Mouse (Mus musculus): Measurements from ENCODE around the gene Arrdc5. TPM values are rescaled to one million over a fixed set of nuclear protein-coding genes. Genes with fewer than 3 reads are reported as not detected.
A peak's percentile ranks its signal among the peaks of the same experiment; 100 is the strongest.

The Arrdc5 gene
- polyA plus RNA-seq, 1 experiment: not detected

GRCm38 (mm10) chr17:56338909-56339308 is 38.8 kb upstream of the Arrdc5 start:
- no peak for TF ChIP-seq CEBPB (IDR thresholded peaks at IDR 0.05; ENCODE audit: low read depth)
- TF ChIP-seq MAX (IDR thresholded peaks at IDR 0.05): no peak
- TF ChIP-seq CTCF (IDR thresholded peaks at IDR 0.05; ENCODE audit: control insufficient read depth, insufficient read depth, insufficient read length): peak; percentile 2
- no peak for TF ChIP-seq USF1 (IDR thresholded peaks at IDR 0.05; ENCODE audit: low read depth)
- no peak for TF ChIP-seq FOSL1 (IDR thresholded peaks at IDR 0.05; ENCODE audit: insufficient read depth, low read length, poor library complexity, severe bottlenecking)
- Histone ChIP-seq H3K36me3 (ENCODE audit: control insufficient read depth, insufficient read depth) (no peaks in the 10 kb centered on the region), H3K79me3 (ENCODE audit: low read depth) (no peaks in the 10 kb centered on the region), H3K27me3 (ENCODE audit: control insufficient read depth, insufficient read depth, insufficient read length) (no peaks in the 10 kb centered on the region), H3ac (ENCODE audit: control insufficient read depth, insufficient read length, low read depth) (no peak overlapping the region), H3K4me3 (ENCODE audit: insufficient read depth, poor library complexity, severe bottlenecking) (no peak overlapping the region), H3K79me2 (ENCODE audit: control insufficient read depth, insufficient read depth) (no peaks in the 10 kb centered on the region)

GRCm38 (mm10) chr17:56337791-56338190 is 37.7 kb upstream of the Arrdc5 start:
- Histone ChIP-seq H3K79me3 (ENCODE audit: low read depth) (no peaks in the 10 kb centered on the region), H3K36me3 (ENCODE audit: control insufficient read depth, insufficient read depth) (no peaks in the 10 kb centered on the region), H3ac (ENCODE audit: control insufficient read depth, insufficient read length, low read depth) (no peak overlapping the region), H3K4me3 (ENCODE audit: insufficient read depth, poor library complexity, severe bottlenecking) (no peak overlapping the region), H3K79me2 (ENCODE audit: control insufficient read depth, insufficient read depth) (peaks cover 3% of the 10 kb centered on the region), H3K27me3 (ENCODE audit: control insufficient read depth, insufficient read depth, insufficient read length) (no peaks in the 10 kb centered on the region)
- TF ChIP-seq MYOD1 (IDR thresholded peaks at IDR 0.05; ENCODE audit: control insufficient read depth, insufficient read length, low read depth): no peak
- no peak for TF ChIP-seq MYOG (IDR thresholded peaks at IDR 0.05; ENCODE audit: control insufficient read depth, extremely low read depth, insufficient read length)
- no peak for TF ChIP-seq FOSL1 (IDR thresholded peaks at IDR 0.05; ENCODE audit: insufficient read depth, low read length, poor library complexity, severe bottlenecking)
- no peak for TF ChIP-seq CEBPB (IDR thresholded peaks at IDR 0.05; ENCODE audit: low read depth)
- TF ChIP-seq CTCF (IDR thresholded peaks at IDR 0.05; ENCODE audit: control insufficient read depth, insufficient read depth, insufficient read length): no peak
- no peak for TF ChIP-seq USF1 (IDR thresholded peaks at IDR 0.05; ENCODE audit: low read depth)
- no peak for TF ChIP-seq MAX (IDR thresholded peaks at IDR 0.05)

DNA sequence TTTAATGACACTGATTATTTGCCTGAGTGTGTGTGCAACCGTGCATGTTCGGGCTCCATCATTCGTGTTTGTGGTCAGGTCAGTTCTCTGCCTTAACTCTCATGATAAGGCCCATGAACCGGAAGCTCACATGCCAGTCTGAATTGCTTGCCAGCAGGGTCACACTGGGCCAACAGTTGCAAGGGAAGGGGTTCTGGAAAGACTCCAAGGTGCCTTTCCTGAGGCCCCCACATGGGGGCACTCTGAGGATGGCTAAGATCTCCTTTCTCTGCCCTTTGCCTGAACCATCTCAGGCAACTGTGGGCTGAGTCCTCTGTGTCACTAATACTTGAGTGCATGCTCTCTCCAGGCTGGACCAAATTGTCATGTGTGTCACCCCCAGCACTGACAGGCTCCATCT is 37.1 kb upstream of the Arrdc5 start:
- H3K36me3 ChIP-seq (ENCODE audit: control insufficient read depth, insufficient read depth): no peaks in the 10 kb centered on the region
- no peaks in the 10 kb centered on the region for H3K27me3 ChIP-seq (ENCODE audit: control insufficient read depth, insufficient read depth, insufficient read length)
- peaks cover 9% of the 10 kb centered on the region for H3K79me2 ChIP-seq (ENCODE audit: control insufficient read depth, insufficient read depth)
- TF ChIP-seq CTCF (IDR thresholded peaks at IDR 0.05; ENCODE audit: control insufficient read depth, insufficient read depth, insufficient read length) (peak; percentile 30), MYOG (IDR thresholded peaks at IDR 0.05; ENCODE audit: control insufficient read depth, extremely low read depth, insufficient read length) (no peak)
- H3ac ChIP-seq (ENCODE audit: control insufficient read depth, insufficient read length, low read depth): no peak overlapping the region
- no peaks in the 10 kb centered on the region for H3K79me3 ChIP-seq (ENCODE audit: low read depth)
- H3K4me3 ChIP-seq (ENCODE audit: insufficient read depth, poor library complexity, severe bottlenecking): no peak overlapping the region

GRCm38 (mm10) chr17:56332987-56333386 is 32.9 kb upstream of the Arrdc5 start:
- no peak overlapping the region for H3K4me3 ChIP-seq (ENCODE audit: insufficient read depth, poor library complexity, severe bottlenecking)
- H3K27me3 ChIP-seq (ENCODE audit: control insufficient read depth, insufficient read depth, insufficient read length): no peaks in the 10 kb centered on the region
- no peaks in the 10 kb centered on the region for H3K36me3 ChIP-seq (ENCODE audit: control insufficient read depth, insufficient read depth)
- H3ac ChIP-seq (ENCODE audit: control insufficient read depth, insufficient read length, low read depth): no peak overlapping the region
- peaks cover 30% of the 10 kb centered on the region for H3K79me2 ChIP-seq (ENCODE audit: control insufficient read depth, insufficient read depth)
- TF ChIP-seq MAX (IDR thresholded peaks at IDR 0.05): no peak
- no peak for TF ChIP-seq CTCF (IDR thresholded peaks at IDR 0.05; ENCODE audit: control insufficient read depth, insufficient read depth, insufficient read length)
- TF ChIP-seq FOSL1 (IDR thresholded peaks at IDR 0.05; ENCODE audit: insufficient read depth, low read length, poor library complexity, severe bottlenecking): no peak
- TF ChIP-seq MYOG (IDR thresholded peaks at IDR 0.05; ENCODE audit: control insufficient read depth, extremely low read depth, insufficient read length): no peak
- no peak for TF ChIP-seq USF1 (IDR thresholded peaks at IDR 0.05; ENCODE audit: low read depth)
- no peak for TF ChIP-seq MYOD1 (IDR thresholded peaks at IDR 0.05; ENCODE audit: control insufficient read depth, insufficient read length, low read depth)
- no peak for TF ChIP-seq CEBPB (IDR thresholded peaks at IDR 0.05; ENCODE audit: low read depth)
- H3K79me3 ChIP-seq (ENCODE audit: low read depth): peaks cover 2% of the 10 kb centered on the region

DNA sequence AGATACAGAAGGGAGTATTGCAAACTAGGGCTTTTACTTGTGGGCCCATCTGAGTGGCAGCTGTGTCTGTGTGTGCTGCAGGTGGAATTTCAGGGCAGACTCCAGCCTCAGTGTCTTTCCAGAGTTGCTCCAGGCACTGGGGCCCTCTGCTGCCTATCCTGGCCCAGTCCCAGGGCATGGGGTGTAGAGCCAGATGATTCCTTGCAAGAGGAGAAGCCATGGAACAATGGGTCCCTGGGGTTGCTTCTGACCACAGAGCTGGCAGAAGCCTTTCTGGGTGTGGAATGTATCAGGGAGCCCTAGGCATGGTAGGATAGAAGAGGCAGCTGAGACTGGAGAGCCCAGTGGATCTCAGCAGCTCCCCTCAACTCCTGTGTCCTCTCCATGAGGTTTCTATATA is 31.2 kb upstream of the Arrdc5 start:
- Histone ChIP-seq H3K4me3 (ENCODE audit: insufficient read depth, poor library complexity, severe bottlenecking) (no peak overlapping the region), H3K36me3 (ENCODE audit: control insufficient read depth, insufficient read depth) (no peaks in the 10 kb centered on the region), H3ac (ENCODE audit: control insufficient read depth, insufficient read length, low read depth) (no peak overlapping the region), H3K79me2 (ENCODE audit: control insufficient read depth, insufficient read depth) (peaks cover 39% of the 10 kb centered on the region), H3K79me3 (ENCODE audit: low read depth) (peaks cover 4% of the 10 kb centered on the region), H3K27me3 (ENCODE audit: control insufficient read depth, insufficient read depth, insufficient read length) (no peaks in the 10 kb centered on the region)
- no peak for TF ChIP-seq USF1 (IDR thresholded peaks at IDR 0.05; ENCODE audit: low read depth)
- no peak for TF ChIP-seq MAX (IDR thresholded peaks at IDR 0.05)
- TF ChIP-seq MYOD1 (IDR thresholded peaks at IDR 0.05; ENCODE audit: control insufficient read depth, insufficient read length, low read depth): no peak
- no peak for TF ChIP-seq MYOG (IDR thresholded peaks at IDR 0.05; ENCODE audit: control insufficient read depth, extremely low read depth, insufficient read length)
- no peak for TF ChIP-seq FOSL1 (IDR thresholded peaks at IDR 0.05; ENCODE audit: insufficient read depth, low read length, poor library complexity, severe bottlenecking)
- no peak for TF ChIP-seq CEBPB (IDR thresholded peaks at IDR 0.05; ENCODE audit: low read depth)
- TF ChIP-seq CTCF (IDR thresholded peaks at IDR 0.05; ENCODE audit: control insufficient read depth, insufficient read depth, insufficient read length): no peak

DNA sequence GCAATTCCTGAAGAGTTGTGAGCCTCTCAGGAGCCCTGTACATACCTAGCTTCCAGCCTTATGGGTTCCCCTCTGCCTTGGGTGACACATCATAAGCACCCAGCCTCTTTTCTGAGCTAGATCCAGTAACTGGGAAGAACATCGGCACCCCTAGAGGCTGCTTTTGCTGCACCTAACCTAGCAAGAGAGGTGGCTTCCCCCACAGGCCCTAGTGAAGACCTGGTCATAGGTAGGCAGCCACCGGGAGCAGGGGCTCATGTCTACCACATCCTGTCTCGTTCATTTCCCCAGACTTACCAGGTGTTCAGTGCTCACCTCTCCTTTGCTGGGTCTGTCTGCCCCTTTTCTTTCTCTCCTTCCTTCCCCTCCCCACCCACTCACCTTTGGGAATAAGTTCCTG is 30.3 kb upstream of the Arrdc5 start:
- H3K27me3 ChIP-seq (ENCODE audit: control insufficient read depth, insufficient read depth, insufficient read length): no peaks in the 10 kb centered on the region
- TF ChIP-seq USF1 (IDR thresholded peaks at IDR 0.05; ENCODE audit: low read depth): no peak
- TF ChIP-seq CEBPB (IDR thresholded peaks at IDR 0.05; ENCODE audit: low read depth): no peak
- no peak for TF ChIP-seq MAX (IDR thresholded peaks at IDR 0.05)
- no peak for TF ChIP-seq FOSL1 (IDR thresholded peaks at IDR 0.05; ENCODE audit: insufficient read depth, low read length, poor library complexity, severe bottlenecking)
- TF ChIP-seq MYOG (IDR thresholded peaks at IDR 0.05; ENCODE audit: control insufficient read depth, extremely low read depth, insufficient read length): no peak
- TF ChIP-seq CTCF (IDR thresholded peaks at IDR 0.05; ENCODE audit: control insufficient read depth, insufficient read depth, insufficient read length): no peak
- TF ChIP-seq MYOD1 (IDR thresholded peaks at IDR 0.05; ENCODE audit: control insufficient read depth, insufficient read length, low read depth): no peak
- no peak overlapping the region for H3ac ChIP-seq (ENCODE audit: control insufficient read depth, insufficient read length, low read depth)
- no peak overlapping the region for H3K4me3 ChIP-seq (ENCODE audit: insufficient read depth, poor library complexity, severe bottlenecking)
- H3K79me2 ChIP-seq (ENCODE audit: control insufficient read depth, insufficient read depth): peaks cover 39% of the 10 kb centered on the region
- peaks cover 4% of the 10 kb centered on the region for H3K79me3 ChIP-seq (ENCODE audit: low read depth)
- no peaks in the 10 kb centered on the region for H3K36me3 ChIP-seq (ENCODE audit: control insufficient read depth, insufficient read depth)
